Mouse (Mus musculus) megakaryocyte, adult 5-6 weeks (primary cell): ENCODE results near the gene Il18r1. TPM values are rescaled to one million over a fixed set of nuclear protein-coding genes. Genes with fewer than 3 reads are reported as not detected.

Experiments
- ATAC-seq: 2 replicates; pipeline ENCODE4 v1.8.0; 2016; ENCODE audit warnings: mild to moderate bottlenecking, inconsistent platforms; ENCODE audit not compliant: poor library complexity, severe bottlenecking
- total RNA-seq, 2 experiments: library from RNA; stranded (forward) in 1 of 2; stranded (reverse) in 1 of 2; fragments of 153-499, 151-499 nt in 1 of 2; fragments of 221-1000, 200-1000 nt in 1 of 2; gene quantifications; 2 replicates each; pipeline versions ENCODE4 v1.2.3 to v1.2.4; 2015 to 2017

The Il18r1 gene
- total RNA-seq, 2 experiments from 2014 or later, result 6.8 to 11.6 TPM

- ATAC-seq, result peak; percentile 71
Measured at GRCm38 (mm10) chr1:40479505-40479923, 14.2 kb downstream of the Il18r1 start.

GRCm38 (mm10) chr1:40494594-40494993, 29.2 kb downstream of the Il18r1 start:
- ATAC-seq, result peak; percentile 62

DNA sequence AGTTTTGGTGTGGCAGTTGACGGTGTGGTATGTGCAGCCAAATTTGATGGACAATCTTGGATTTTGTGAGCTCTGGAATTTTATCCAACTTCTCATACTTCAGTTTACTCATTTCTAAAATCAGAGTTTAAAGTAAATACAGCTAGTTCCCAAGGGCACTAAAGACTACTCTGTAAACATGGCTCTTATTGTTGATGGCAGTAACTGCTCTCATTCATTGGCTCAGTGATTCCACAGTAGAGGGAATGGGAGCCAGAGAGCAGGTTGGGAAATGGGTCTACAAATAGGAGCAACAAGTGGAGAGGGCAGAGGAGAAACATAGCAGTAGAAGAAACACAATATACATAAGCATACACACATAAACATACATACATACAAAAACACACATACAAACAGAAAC, 34.4 kb downstream of the Il18r1 start:
- no peak for ATAC-seq

GRCm38 (mm10) chr1:40501126-40501525, 35.8 kb downstream of the Il18r1 start:
- peak; percentile 41; the same call in 1 of the 2 replicates for ATAC-seq

GRCm38 (mm10) chr1:40501546-40502398, 36.4 kb downstream of the Il18r1 start:
- peak; percentile 92 for ATAC-seq

GRCm38 (mm10) chr1:40504548-40504947, 39.2 kb downstream of the Il18r1 start:
- ATAC-seq, result no peak

GRCm38 (mm10) chr1:40514851-40515585, 49.7 kb downstream of the Il18r1 start, which contains the start of gene Il18rap:
TSS of gene Il18rap (plus strand) at chr1:40515362.
- ATAC-seq, result peak; percentile 87

DNA sequence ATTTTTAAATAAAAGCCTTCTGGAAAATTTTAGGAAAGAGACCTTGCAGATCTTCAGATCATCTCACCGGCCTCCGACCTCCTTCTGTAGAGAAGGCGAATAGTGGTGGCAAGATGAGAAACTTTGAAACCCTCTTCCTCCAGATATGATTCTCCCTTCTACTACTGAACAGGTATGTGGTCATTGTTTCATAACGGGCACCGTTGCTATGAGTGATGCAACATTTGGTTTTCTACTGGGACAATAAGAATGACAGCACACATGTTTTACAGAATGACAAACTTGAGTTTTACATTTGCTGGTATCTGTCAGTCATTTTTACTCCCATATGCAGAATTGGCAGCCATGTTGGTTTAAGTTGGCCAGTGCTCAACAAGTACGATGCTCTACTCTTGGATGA, 51.0 kb downstream of the Il18r1 start:
- peak; percentile 77 for ATAC-seq

GRCm38 (mm10) chr1:40522918-40523317, 57.6 kb downstream of the Il18r1 start:
- ATAC-seq, result no peak

DNA sequence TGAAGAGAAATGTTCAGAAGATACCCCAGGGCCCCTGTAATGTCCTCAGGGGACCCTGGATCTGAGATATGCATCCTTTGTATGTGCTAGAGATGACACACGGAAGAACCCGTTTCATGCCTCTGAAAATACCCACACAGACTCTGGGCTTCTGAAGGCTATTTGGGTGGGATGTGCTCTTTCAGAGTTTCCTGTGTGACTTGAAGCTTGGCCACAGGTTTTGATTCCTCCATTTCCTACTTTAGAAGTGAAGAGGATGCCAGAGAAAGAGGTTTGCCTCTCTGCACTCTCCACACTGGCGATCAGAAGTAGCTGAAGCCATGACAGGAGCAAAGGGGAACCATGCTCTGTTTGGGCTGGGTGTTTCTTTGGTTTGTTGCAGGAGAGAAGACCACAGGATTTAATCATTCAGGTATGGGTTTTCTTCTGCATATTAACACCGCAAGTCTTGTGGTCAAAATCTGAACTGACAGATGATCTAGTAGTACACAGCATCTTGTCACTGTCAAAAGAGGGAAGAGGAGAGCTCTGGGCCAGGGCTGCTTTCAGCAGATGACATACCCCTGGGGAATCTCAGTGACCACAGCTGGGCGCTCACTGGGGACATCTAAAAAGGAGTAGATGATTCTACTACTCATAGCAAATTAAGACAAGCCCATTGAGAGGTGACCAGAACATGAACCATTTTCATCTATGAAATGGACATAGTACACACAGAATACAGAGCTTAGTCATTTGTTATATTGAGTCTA, 58.8 kb downstream of the Il18r1 start:
- peak; percentile 35; the same call in 1 of the 2 replicates for ATAC-seq

GRCm38 (mm10) chr1:40529287-40529686, 63.9 kb downstream of the Il18r1 start:
- peak; percentile 47; the same call in 1 of the 2 replicates for ATAC-seq

DNA sequence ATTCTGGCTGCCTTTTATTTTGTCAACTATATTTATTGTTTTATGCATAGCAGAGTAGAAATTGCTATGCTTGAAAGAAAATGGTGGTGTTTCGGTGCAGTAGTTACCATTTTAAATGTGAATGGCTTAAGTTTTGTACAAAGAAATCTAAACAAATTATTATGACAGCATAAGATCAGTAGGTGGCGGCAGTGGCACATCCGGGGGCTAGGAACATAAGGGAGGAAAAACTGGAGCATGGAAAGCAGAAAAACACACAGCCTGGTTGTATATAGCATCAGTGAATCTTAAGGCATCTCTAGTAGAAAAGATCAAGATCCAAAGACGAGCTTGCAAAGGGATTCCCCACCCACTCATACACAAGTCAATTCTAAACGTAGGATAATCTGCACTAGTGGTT, 72.2 kb downstream of the Il18r1 start:
- no peak for ATAC-seq

GRCm38 (mm10) chr1:40544650-40545049, 79.3 kb downstream of the Il18r1 start:
- 0 out of 2 replicates have a peak, but pooled peaks have one; percentile 35 for ATAC-seq

DNA sequence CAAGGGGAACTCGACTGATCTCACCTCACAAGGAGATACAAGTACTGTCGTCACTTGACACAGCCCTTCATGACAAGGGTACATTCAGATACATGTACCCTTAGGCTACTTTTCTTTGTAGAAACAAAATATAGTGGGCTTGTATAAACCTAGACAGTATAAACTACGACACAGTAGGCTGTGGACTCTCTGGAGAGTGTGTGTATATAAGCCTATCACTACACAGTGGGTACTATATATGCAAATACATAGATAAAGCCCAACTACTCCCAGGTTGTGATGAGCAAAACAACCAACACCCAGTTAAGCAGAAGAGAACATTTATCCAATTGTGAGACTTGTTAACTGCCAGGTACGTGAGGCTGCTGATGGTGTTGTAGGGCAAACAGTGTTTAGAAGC, 81.3 kb downstream of the Il18r1 start:
- ATAC-seq, result no peak

DNA sequence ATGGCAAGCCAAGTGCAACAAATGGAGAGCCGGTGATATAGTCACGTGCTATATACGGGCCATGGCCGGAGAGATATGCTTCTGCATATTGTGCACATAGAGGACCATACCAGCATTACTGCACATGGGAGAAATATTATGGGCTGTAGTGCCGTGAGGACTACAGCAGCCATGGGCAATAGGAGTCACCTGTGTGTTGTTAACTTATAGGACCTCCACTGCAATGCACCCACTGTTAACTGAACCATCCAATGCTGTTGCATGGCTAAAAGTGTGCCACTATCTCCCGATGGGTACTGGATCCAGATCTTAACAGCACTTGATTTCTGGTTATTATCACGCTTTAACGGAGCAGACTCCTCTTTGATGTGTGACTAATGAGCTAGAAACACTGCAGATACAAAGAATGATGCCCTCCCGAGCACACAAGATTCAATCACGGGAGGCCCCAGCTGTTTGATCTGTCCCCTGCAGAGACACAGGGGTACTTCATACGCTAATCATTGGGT, 81.8 kb downstream of the Il18r1 start:
- ATAC-seq, result no peak

DNA sequence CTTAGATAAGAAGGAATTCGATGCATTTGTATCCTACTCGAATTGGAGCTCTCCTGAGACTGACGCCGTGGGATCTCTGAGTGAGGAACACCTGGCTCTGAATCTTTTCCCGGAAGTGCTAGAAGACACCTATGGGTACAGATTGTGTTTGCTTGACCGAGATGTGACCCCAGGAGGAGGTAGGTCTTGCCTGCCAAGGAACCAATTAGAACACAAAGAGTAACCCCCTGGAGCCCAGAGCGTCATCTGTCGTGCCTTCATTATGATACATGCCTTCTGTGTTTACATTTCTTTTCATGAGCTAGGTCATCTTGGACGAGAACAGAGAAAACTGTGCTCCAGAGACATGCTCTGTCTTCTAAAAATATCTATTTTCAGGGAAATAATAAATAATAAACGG, 82.4 kb downstream of the Il18r1 start:
- no peak for ATAC-seq

Other genes with a start within 250 kb of the Il18r1 start
- 0.67 and 0.68 TPM in 2 replicates for gene Il1r1, start 240.5 kb upstream of the Il18r1 start, total RNA-seq (2015)
- gene Il1r1, start 240.5 kb upstream of the Il18r1 start, total RNA-seq (2017), result 0.29 and 1.5 TPM in 2 replicates
- 4.0 and 6.2 TPM in 2 replicates for gene Il1rl2, start 140.9 kb upstream of the Il18r1 start, total RNA-seq (2015)
- 4.2 and 5.3 TPM in 2 replicates for gene Il1rl2, start 140.9 kb upstream of the Il18r1 start, total RNA-seq (2017)
- 4.2 and 7.3 TPM in 2 replicates for gene Il1rl1, start 36.0 kb upstream of the Il18r1 start, total RNA-seq (2015)
- gene Il1rl1, start 36.0 kb upstream of the Il18r1 start, total RNA-seq (2017), result 5.7 and 8.9 TPM in 2 replicates
- 28.7 and 34.9 TPM in 2 replicates for gene Il18rap, start 49.8 kb downstream of the Il18r1 start, total RNA-seq (2015)
- 30.5 and 43.1 TPM in 2 replicates for gene Il18rap, start 49.8 kb downstream of the Il18r1 start, total RNA-seq (2017)
- 0.38 TPM in 1 of 2 replicates, not detected in the other for gene Slc9a4, start 114.5 kb downstream of the Il18r1 start, total RNA-seq (2015)
- gene Slc9a4, start 114.5 kb downstream of the Il18r1 start, total RNA-seq (2017), result 0.11 TPM in 1 of 2 replicates, not detected in the other
- 0.04 TPM in 1 of 2 replicates, not detected in the other for gene Slc9a2, start 215.0 kb downstream of the Il18r1 start, total RNA-seq (2015)
- gene Slc9a2, start 215.0 kb downstream of the Il18r1 start, total RNA-seq (2017), result 0.20 TPM in 1 of 2 replicates, not detected in the other